Mouse (Mus musculus) urinary bladder, postnatal 10 days (tissue): ENCODE data around the gene Il2.

Experiments used
- DNase-seq: peaks from one replicate; pipeline ENCODE4 v3.0.0; 2022; ENCODE audit warnings: low spot score

The Il2 gene

DNA sequence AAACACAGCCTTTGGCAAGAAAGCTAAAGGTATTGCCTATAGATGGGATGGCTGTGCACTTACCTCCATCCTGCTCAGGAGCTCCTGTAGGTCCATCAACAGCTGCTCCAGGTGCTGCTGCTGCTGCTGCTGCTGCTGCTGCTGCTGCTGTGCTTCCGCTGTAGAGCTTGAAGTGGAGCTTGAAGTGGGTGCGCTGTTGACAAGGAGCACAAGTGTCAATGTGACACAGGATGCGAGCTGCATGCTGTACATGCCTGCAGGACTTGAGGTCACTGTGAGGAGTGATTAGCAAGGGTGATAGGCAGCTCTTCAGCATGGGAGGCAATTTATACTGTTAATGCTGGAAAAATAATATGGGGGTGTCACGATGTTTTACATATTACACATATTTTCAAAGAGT is at the start of gene Il2:
Gene Il2, minus strand, starts transcription at position 305 of the 400 bp plus-strand sequence.
- DNase-seq, result no peak

DNA sequence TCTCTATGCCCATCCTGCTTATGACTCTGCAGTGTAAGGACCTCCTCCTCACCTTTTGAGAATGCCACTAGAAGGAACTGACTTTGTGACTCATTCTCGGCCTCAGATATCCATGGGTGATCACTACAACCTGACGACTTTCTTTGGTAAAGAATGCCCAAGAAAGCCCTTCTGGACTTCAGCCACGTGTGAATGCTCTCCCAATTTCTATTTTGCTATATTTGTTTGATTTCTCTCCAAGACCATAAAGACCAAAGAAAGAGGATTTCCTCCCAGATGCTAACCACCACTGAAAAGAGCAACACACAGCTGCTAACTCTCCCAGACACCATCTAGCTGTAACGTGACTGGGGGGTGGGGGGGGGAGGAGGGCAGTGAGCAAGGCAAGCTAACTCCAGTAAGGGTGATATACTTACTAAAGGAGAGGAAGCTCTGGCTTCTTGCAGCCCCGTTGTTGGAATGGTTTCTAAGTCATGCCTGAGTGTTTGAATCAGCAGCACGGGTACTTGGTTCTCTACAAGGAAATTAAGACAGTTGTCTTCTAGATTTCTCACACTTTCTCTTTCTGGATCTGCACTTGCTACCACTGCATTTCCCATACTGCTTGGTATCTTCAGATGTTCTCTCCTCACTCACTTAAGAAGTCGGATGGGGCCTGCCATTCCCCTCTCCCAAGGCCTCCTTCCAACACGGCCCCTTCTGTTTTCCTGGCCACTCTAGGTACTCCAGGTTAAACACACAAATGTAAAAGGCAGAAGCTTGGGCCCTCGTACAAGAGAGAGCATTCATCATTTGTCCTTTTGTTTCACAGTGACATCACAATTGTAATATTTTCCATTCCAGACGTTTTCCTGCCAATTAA is 49.2 kb upstream of the Il2 start:
- DNase-seq, result no peak

DNA sequence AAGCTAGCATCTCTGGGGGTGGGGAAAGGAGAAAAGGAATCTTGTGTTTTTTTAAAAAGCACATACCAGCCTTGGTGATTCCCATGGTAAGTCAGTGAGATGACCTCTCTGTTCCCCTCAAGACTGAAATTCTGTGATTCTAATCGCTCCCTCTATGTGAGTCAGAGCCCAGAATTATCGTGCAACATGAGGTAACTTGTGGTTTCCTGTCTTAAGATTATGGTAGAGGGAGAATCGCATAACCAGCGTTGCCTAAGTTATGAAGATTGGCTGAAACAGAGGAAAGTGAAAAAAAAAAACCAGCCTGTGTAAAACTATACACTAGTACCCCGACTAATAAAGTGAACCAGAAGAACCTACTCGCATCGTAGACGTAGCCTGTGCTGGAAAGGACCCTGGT is 47.5 kb upstream of the Il2 start:
- DNase-seq, result no peak

DNA sequence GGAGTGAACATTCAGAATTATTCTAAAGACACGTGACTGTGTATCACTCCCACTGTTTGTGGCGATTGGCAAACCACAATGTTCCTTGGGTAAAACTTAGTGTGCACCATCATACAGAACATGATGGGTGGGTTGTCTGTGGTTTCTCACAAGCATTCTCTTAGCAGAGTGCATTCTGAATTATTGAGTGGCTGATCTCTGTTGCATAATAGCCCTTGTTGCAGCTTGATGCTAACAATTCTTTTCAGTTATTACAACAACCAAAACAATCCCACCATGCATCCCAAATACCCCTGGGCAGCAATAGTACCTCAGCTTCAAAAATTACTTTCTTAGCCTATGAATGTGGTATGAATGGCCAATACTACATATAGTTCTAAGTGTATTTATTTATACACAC is 43.5 kb upstream of the Il2 start:
- DNase-seq, result no peak

DNA sequence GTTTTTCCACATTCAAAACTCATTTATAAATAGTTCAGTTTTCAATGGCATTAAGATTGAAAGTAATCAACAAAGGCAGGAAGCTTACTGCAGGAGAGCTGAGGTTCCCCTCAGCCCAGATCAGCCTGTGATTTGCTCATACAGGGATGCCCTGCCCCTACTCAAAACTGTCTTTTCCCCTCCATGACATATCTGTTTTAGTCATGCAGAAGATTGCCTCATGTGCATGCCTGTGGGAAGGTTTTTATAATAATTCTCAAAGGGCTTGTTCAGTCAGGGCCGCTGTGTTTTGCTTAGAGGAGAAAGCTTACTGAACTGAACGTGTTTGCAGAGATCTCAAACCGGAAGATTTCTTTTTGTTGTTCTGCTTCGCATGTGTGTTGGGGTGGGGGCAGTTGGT is 35.3 kb upstream of the Il2 start:
- no peak for DNase-seq

DNA sequence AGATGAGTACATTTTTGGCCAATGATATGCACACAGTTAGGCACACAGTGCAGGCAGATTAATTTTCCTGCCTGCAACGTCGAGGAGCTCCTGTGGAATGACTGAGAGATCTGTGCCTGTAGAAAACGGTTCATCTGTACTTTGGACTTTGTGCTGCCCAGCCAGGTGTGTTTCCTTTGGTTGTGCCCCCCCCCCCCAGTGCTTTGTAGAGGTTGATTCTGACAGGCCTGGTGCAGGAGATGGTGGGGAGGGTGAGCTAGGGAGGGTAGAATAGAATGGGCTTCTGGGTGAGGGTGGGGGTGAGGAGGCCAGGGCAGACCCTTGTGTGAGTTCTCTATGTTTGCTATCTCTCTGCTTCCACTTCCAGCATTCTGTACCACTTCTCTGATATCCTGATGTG is 32.5 kb upstream of the Il2 start:
- DNase-seq, result no peak

DNA sequence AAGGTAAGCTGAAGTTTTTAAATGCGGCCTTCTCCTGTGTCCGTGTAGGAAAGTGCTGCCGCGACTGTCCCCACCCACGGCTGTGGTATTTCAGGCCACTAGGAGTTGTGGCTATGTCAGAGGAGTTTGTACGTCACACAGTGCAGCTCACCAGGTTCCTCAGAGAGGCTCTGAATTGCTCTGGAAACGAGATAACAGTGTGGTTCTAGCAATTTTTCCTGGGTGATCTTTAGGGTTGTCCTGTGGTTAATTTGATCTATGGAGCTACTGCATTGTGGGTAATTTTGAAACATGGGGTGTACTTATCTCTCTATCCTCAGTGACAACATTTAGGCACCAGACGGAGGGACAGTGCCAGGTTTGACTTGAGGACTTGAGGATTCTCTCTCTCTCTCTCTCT is 31.3 kb upstream of the Il2 start:
- DNase-seq, result no peak

DNA sequence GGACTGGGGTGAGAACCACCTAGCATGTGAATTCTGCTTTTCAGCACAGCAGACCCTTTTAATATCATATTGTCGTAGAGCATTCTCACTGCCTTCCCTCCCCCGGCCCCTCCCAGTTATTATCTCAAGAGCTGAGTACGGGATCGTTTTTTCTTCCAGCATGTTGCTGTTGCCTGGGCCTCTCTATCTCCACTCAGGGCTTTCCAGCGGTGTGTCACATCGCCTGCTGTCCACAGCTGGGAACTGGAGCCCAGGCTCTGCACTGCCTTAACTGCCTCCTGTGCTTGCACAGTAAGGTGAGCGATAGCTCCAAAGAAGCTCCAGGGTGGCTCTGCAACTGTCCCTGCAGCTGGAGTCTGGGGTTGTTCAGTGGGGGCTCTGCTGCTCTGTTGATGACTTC is 28.6 kb upstream of the Il2 start:
- no peak for DNase-seq

DNA sequence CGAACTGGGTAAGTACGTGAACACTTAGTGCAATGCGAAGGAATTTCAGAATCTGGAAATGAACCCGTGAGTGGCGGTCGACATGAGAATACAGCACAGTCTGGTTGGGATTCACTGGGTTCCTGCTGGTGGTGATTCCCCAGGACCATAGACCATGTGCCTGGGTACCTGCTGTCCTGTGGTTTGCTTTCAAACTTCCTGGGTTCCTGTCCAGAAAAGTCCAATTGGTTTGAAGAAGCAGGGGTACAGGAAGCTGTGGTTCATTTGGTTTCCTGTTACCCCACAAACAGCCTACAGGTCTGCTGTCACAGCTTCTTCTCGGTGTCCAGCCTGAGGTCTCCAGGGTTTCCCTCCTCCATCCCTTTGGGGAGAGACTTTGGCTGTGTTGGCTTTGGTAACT is 27.2 kb upstream of the Il2 start:
- no peak for DNase-seq

DNA sequence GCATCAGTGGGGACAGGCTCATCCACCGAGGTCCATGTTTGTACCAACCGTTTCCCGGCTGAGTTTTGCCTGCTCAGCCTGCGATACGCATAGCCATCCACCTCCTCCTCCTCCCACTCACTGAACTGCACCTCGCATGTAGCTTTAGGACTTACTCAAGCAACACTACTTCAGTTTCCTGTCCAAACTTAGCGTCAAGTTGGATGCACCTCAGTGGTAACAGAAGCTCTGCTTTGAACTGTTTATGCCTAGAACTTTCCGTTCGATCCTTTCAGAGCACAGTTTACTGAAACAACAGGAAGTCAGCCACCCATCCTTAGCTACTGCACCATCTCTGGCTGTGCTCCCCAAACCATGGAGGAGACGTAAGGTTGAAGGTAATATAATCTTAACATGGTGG is 26.5 kb upstream of the Il2 start:
- no peak for DNase-seq

DNA sequence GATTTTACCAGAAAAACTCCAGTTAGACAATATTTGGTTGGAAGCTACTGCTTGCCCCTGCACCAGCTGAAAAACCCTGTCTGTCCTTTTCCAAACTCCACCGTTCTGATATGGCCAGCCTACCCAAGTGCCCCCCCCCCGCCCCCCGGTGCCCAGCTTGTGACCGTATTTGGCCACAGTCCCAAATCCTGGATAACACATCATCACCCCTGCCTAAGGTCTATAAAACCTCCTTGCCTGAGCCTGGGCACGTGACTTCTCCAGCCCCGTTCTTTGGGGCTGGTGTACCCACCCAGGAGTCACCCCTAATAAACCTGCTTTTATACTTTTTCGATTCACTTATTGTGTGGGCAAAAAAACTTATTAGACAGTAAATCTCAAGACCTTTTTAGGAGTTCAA is 21.1 kb upstream of the Il2 start:
- DNase-seq, result no peak

DNA sequence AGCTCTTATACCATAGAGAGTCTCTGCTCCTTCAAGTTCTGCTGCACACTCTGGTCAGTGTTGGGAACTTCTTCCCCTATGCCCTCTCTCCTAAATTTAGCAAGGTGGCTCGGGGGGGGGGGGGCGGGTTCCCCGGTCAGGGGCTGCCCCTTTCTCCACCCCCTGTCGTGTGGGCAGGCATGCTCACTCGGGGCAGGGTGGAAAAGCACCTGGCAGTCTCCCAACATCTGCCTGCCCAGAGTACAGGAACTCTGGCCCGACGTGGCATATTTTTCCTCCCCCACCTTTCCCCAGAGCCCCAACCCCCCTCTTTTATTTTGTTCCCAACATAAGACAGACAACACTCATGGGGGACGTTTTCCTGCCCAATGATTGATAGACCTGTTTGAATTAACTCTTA is 20.6 kb upstream of the Il2 start:
- no peak for DNase-seq

DNA sequence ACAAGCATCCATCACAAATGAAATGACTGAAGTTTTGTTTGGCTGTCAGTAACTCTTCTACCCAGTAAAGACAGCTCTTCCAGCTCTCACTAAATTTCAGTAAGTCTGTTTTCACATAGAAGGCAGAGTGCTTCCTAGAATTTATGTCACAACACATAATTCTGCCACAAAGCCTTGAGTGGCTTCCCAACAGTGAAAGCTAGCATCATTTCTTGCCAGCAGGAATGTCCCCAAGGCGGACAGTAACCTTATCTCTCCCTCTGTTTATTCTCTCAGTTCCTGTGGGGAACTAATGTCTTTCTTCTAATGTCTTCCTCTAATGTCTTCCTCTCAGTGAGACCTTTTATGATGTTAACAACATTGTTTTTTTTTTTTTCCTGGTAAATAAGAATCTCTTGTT is 19.2 kb upstream of the Il2 start:
- no peak for DNase-seq

DNA sequence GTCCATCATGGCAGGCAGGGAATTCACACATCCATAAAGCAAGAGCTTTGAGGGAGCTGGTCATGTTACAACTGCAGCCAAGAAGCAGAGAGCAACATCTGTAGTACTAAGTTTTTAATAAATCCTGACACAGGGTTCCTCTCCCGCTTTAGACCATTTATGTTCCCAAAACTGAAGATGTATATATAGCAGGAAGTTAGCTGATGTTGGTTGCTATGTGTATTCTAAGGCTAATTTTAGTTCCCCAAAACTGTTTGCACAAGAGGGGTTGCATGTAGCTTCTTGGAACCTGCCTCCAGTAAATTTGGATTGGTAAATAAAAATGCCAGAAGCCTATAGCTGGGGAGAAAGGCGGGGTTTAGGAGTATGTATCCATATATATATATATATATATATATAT is 16.1 kb upstream of the Il2 start:
- no peak for DNase-seq

DNA sequence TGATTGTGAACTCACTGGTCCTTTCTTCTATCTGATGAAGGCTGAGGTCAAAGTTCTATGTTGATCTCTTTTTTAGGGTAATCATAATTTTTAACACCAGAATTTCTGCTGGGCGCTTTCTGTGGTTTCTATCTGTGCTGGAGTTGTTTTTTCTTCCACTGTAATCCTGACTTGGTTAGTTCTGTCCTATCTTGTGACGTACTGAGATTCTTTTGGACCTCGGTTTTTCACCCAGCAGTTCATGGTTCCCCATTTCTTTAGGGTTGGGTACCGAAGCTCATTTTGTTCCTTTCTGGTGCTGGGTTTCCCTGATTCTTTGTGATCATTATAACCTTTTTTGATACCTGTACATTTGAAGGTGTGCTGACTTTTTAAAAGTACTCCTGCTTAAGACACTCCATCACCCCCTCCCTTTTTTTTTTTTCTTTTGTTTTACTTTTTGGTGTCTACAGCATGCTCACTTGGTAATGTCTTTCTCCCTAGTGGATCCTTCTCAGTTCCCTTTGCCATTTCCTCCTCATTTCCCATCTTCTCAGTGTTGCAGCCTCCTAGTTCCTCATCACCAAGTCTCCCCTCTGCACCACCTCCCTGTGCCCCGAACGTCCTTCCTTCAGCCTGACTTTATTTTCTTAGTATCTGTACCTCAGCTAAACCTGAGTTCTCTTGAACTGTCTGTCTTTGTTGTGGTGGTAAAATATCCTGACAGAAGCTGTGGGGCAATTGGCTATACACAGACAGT is 14.6 kb upstream of the Il2 start:
- no peak for DNase-seq

DNA sequence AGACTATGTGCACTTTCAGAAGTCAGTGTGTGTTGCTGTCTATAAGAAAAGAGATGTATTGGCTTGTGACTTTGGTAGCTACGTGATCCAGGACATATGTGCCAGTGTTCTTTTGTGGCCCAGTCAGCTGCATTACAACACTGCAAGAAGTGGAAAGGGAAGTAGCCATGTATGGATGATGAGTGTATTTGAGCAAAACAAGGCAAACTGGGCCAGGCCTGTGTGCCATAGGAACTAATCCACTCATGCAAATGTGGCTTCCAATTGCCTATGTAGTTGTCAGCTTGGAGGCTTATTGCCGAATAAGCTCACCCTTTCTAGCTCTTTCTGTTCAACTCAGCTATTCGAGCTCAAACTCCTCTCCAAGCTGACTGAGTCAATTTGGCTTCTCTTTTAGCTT is 13.4 kb upstream of the Il2 start:
- DNase-seq, result no peak

DNA sequence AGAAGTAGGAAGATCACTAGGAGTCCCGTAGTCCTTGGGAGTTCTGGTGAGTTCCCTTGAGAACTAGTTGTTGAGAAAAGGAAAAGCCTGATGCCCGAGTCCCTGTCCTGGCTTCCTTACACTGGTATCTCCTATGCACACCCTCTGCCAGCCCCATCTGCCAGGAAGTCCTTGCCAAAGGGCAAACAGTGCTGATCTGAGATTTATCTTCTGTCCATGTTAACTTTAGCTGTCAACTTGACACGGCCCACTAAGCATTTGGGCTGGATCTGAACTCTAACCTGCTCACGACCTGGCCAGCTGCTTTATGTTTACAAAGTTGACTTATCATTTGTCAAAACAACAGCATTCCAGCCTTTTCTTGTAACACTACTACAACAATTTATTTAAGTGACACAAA is 11.5 kb upstream of the Il2 start:
- no peak for DNase-seq

DNA sequence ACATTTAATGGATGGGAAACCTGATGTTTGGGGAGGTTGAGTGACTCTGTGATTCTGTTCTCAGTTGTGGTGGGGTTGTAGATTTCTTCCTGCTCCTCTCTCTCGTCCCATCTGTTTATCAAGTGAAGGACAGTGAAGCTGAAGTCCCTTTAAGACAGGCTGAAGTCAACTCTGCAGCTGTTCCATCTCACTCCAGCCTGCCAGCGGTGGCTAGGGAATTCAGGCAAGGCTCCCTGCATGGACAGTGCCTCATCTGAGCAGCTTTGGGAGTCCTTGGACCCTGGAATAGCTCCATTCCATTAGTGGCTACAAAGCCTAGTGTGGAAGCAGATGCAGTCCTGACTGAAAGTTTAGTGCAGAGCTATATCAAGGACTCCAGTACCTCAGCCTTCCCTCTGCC is 3.3 kb upstream of the Il2 start:
- DNase-seq, result no peak

DNA sequence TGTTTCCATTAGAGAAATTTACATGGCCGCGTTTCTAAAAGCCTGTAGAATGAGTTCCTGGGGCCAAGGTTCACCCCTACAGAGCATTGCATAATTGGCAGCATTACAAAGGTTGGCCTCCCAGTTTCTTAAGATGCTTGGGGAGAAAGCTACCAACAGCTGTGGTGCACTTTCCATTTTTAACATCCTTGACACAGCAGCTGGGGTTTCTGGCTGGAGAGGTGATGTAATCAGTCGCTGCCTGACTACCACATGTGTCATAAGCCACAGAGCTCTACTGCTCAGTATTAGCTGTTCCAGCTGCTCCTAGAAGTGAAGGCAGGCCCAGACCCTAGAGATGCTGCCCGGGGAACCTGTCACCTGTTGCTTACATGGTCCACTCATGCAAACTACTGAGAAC is 2.5 kb upstream of the Il2 start:
- no peak for DNase-seq

DNA sequence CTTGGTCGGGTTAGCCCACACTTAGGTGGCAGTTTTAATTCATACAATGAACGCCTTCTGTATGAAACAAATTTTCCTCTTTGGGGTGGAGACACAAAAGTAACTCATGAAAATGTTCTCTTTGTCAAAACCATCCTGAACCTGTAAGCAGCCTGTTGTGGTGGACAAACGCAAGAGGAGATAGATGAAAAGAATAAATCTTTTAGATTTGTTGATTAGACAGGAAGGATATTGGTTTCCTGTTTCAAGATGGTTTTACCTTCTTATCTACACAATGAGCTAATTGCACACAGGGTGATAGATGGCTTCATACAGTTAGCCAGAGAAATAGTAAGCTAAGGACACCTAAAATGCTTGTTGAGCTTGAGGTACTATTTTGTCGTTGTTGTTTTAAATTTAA is 403 bp upstream of the Il2 start:
- DNase-seq, result no peak

DNA sequence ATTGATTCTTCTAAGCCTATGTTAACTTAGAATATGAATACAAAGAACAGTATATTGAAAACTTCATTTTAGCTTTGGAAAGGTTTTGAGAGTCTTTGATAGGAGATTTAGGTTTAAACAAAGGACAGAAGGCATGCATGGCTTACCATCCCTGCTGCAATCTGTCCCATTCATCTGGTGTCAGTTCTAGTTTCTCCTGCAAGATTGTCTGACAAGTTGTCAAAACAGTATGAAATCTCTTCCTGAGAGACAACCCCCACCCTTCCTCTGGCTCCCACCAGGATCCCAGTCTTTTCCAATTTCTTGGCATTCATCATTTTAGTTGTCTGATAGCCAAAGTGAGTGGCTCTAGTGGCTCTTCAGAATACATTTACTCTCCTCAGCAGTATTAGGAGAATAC is 35.0 kb downstream of the Il2 start:
- DNase-seq, result no peak

DNA sequence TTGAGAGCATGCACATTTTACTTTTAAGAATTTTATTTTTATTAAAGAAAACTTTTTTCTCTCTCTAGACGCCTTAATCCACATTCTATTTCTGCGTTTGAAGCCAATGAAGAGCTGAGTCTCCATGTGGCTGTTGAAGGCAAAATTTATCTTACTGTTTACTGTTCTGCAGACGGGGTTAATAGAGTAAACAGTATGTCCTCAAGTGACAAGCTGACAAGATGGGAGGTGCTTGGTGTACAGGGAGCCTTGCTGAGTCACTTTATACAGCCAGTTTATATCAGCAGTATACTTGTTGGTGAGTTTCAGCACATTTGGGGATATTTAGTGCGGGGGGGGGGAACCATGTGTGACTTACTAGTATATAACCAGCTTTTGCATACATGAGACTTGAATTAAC is 40.9 kb downstream of the Il2 start:
- no peak for DNase-seq

DNA sequence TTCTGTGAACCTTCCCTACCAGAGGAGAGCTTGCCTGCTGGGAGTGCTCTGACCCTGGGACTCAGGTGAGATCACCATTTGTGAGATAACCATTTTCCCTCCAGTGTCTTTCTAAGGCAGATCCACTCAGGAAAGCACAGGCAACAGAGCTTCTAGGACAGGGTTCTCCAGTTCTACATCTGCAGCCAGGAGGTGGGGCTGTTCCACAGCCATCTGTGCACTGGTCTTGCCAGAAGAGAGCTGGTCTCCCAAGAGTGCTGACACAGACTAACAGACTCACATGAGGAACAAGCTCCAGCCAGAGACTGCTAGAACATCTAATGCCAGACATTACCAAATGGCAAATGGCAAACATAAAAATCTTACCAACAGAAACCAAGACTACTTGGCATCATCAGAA is 52.5 kb downstream of the Il2 start:
- DNase-seq, result no peak
